Mouse (Mus musculus): ENCODE data around the gene Negr1.

DNA sequence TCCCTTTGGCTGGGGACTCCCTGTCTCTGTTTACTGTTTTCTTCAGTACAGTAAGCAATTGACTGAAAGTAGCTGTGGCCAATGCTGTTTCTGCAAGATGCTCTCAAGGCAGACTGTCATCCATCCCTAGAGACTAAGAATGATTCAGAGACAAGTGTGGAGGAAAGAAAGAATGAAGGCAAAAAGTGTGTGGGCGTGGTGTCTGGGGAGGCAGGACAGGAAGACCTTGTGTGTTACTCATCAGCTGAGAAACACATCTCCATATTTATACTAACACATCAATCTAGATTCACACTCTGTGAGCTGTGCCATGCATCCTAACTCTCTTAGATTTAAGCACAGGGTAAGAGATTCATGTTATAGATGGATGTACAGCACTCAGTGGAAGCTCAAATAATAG lies 431.2 kb downstream of the Negr1 start:
- TF ChIP-seq CHD2 (IDR thresholded peaks at IDR 0.05; ENCODE audit: low read depth, low read length), result no peak
- TF ChIP-seq MAFK (IDR thresholded peaks at IDR 0.05; ENCODE audit: insufficient read depth, low read depth, low read length), result no peak

All from ES-E14 (cell line).